Mouse (Mus musculus): Measurements from ENCODE around the gene Fbln2.
A peak's percentile ranks its signal among the peaks of the same experiment; 100 is the strongest.

- 0 out of 2 replicates have a peak, but pooled peaks have one; percentile 20 for TF ChIP-seq EP300 (IDR thresholded peaks at IDR 0.05; ENCODE audit: insufficient read depth, low read depth, low read length)
- no peak for TF ChIP-seq CTCF (IDR thresholded peaks at IDR 0.05)
- TF ChIP-seq POLR2A (IDR thresholded peaks at IDR 0.05; ENCODE audit: insufficient read depth, low read depth, low read length) = no peak
Observed at GRCm38 (mm10) chr6:91218445-91218844, 6.2 kb downstream of the Fbln2 start.

All from heart, adult 2 months (tissue).